Mouse (Mus musculus) embryonic facial prominence, embryonic 13.5 days (tissue): ENCODE results near the gene Cdyl. TPM values are rescaled to one million over a fixed set of nuclear protein-coding genes. Genes with fewer than 3 reads are reported as not detected.

Source experiments
- ATAC-seq: fragments of 200-750 bp; cut with Nextera tagmentation; 2 replicates; pipeline ENCODE4 v1.8.0; 2017; ENCODE audit warnings: low read depth; ENCODE audit not compliant: insufficient number of reproducible peaks, insufficient read depth, low FRiP score, low TSS enrichment
- H3K27ac ChIP-seq: fragments of 300-500 bp; sonication (generic); 2 replicates; pipeline ENCODE4 v1.5.1; 2015; ENCODE audit warnings: moderate library complexity, mild to moderate bottlenecking, inconsistent platforms
- H3K27me3 ChIP-seq: fragments of 300-500 bp; sonication (generic); 2 replicates; pipeline ENCODE4 v1.6.1; 2015; ENCODE audit warnings: mild to moderate bottlenecking, inconsistent platforms
- H3K36me3 ChIP-seq: fragments of 300-500 bp; sonication (generic); 2 replicates; pipeline ENCODE4 v1.6.1; 2015; ENCODE audit warnings: mild to moderate bottlenecking, inconsistent platforms
- H3K4me1 ChIP-seq: fragments of 300-500 bp; sonication (generic); 2 replicates; pipeline ENCODE4 v1.6.1; 2015; ENCODE audit warnings: inconsistent platforms
- H3K4me2 ChIP-seq: fragments of 300-500 bp; sonication (generic); 2 replicates; pipeline ENCODE4 v1.6.1; 2015; ENCODE audit warnings: moderate library complexity, mild to moderate bottlenecking, inconsistent platforms
- H3K4me3 ChIP-seq: fragments of 300-500 bp; sonication (generic); 2 replicates; pipeline ENCODE4 v1.5.1; 2015; ENCODE audit warnings: mild to moderate bottlenecking, inconsistent platforms
- H3K9ac ChIP-seq: fragments of 300-500 bp; sonication (generic); 2 replicates; pipeline ENCODE4 v1.6.1; 2015; ENCODE audit warnings: mild to moderate bottlenecking, inconsistent platforms
- H3K9me3 ChIP-seq: fragments of 300-500 bp; sonication (generic); 2 replicates; pipeline ENCODE4 v1.6.1; 2016; ENCODE audit warnings: inconsistent platforms
- WGBS: fragments of 180-500 bp; shearing (Covaris S2); methylation state at CpG from one replicate; pipeline ENCODE4 v1.1.7; 2015; ENCODE audit warnings: mixed read lengths; 5-methylcytosine and 5-hydroxymethylcytosine counted together
- polyA plus RNA-seq: library from polyadenylated mRNA; unstranded; fragments of >200 nt; fragmentation: Nextera tagmentation; extraction: Ambion mirVana; gene quantifications from 2 replicates; pipeline ENCODE4 v1.2.1, GENCODE M21; 2015

Cdyl gene
- polyA plus RNA-seq, 1 experiment from 2014 or later = 12.1 TPM

- H3K9me3 ChIP-seq = no peaks in the 10 kb centered on the region
- ATAC-seq = no peak
Measured at GRCm38 (mm10) chr13:35892866-35893265, 233.2 kb downstream of the Cdyl start.

GRCm38 (mm10) chr13:35905378-35905777, 245.7 kb downstream of the Cdyl start:
- no peak for ATAC-seq
- H3K36me3 ChIP-seq = 0 out of 2 replicates have a peak, but pooled peaks cover 4% of the 10 kb centered on the region
- H3K4me2 ChIP-seq = peak overlapping the region; percentile 69
- no peaks in the 10 kb centered on the region for H3K4me1 ChIP-seq
- no peak overlapping the region for H3K27ac ChIP-seq
- H3K4me3 ChIP-seq = peak overlapping the region; percentile 63
- peak overlapping the region; percentile 76 for H3K9ac ChIP-seq
- 2% methylated on average over 13 of the region's 13 CpGs for WGBS
- no peaks in the 10 kb centered on the region for H3K9me3 ChIP-seq
- H3K27me3 ChIP-seq = no peaks in the 10 kb centered on the region

More at GRCm38 (mm10) chr13:35892866-35893265, 233.2 kb downstream of the Cdyl start:
- Histone ChIP-seq H3K4me1 (no peaks in the 10 kb centered on the region), H3K4me2 (no peak overlapping the region), H3K27ac (no peak overlapping the region), H3K36me3 (peaks cover 13% of the 10 kb centered on the region), H3K27me3 (no peaks in the 10 kb centered on the region), H3K9ac (no peak overlapping the region), H3K4me3 (no peak overlapping the region)
- WGBS = 85% methylated on average over 3 of the region's 3 CpGs

- Histone ChIP-seq H3K9me3 (no peaks in the 10 kb centered on the region), H3K9ac (peak within 1 kb of the TSS; percentile 76), H3K27ac (no peak within 1 kb of the TSS), H3K4me3 (peak within 1 kb of the TSS; percentile 63), H3K4me2 (peak within 1 kb of the TSS; percentile 69), H3K4me1 (no peaks in the 10 kb centered on the region), H3K36me3 (0 out of 2 replicates have a peak, but pooled peaks cover under 1% of the 10 kb centered on the region), H3K27me3 (no peaks in the 10 kb centered on the region)
- under 1% methylated on average over 35 of the region's 35 CpGs for WGBS
- ATAC-seq = peak; percentile 100
Measured at GRCm38 (mm10) chr13:35905879-35906481, 246.3 kb downstream of the Cdyl start, which contains the start of gene Rpp40. Rpp40 (minus strand) TSS chr13:35906359.

GRCm38 (mm10) chr13:35911476-35911875, 251.8 kb downstream of the Cdyl start:
- WGBS = 91% methylated on average over 1 of the region's 1 CpGs
- Histone ChIP-seq H3K9me3 (no peaks in the 10 kb centered on the region), H3K4me3 (no peak overlapping the region), H3K9ac (no peak overlapping the region), H3K27me3 (no peaks in the 10 kb centered on the region), H3K27ac (no peak overlapping the region), H3K4me1 (no peaks in the 10 kb centered on the region), H3K36me3 (no peaks in the 10 kb centered on the region), H3K4me2 (no peak overlapping the region)
- no peak for ATAC-seq

Other genes starting within 250 kb of the Cdyl start
- 20.2 and 22.6 TPM in 2 replicates for gene Rpp40, start 246.5 kb downstream of the Cdyl start, polyA plus RNA-seq